Mouse (Mus musculus): Measurements from ENCODE around the gene Mpo. TPM values are rescaled to one million over a fixed set of nuclear protein-coding genes. Genes with fewer than 3 reads are reported as not detected.

The Mpo gene
- polyA plus RNA-seq, 1 experiment from 2014 or later = 274 TPM

- TF ChIP-seq EP300 (IDR thresholded peaks at IDR 0.05; ENCODE audit: low read depth) = no peak
- peak; percentile 34 for TF ChIP-seq CTCF (IDR thresholded peaks at IDR 0.05; ENCODE audit: low read depth)
- no peaks in the 10 kb centered on the region for H3K9me3 ChIP-seq (ENCODE audit: low read length)
- DNase-seq (peak; percentile 79), ATAC-seq (peak; percentile 20)
- peaks cover 13% of the 10 kb centered on the region for H3K36me3 ChIP-seq (replicated peaks; ENCODE audit: insufficient read depth, low read length)
- H3K27ac ChIP-seq (ENCODE audit: low read depth) = peak overlapping the region; percentile 99
- peaks cover 8% of the 10 kb centered on the region; the same call in 1 of the 2 replicates for H3K27me3 ChIP-seq (ENCODE audit: insufficient read depth, low read length)
- peak overlapping the region; percentile 94 for H3K9ac ChIP-seq (replicated peaks)
- H3K4me1 ChIP-seq (ENCODE audit: insufficient read depth) = peaks cover 37% of the 10 kb centered on the region
- 25% methylated on average over 15 of the region's 15 CpGs for WGBS (ENCODE audit: insufficient replicate concordance)
- peak overlapping the region; percentile 68 for H3K4me2 ChIP-seq (ENCODE audit: low read depth, low read length)
- H3K4me3 ChIP-seq (ENCODE audit: low read depth, low read length) = peak overlapping the region; percentile 92
Measured at GRCm38 (mm10) chr11:87756251-87756820, 37.0 kb upstream of the Mpo start.

- H3K27me3 ChIP-seq (ENCODE audit: insufficient read depth, low read length) = peaks cover 13% of the 10 kb centered on the region
- ATAC-seq = no peak
- H3K4me1 ChIP-seq (ENCODE audit: insufficient read depth) = peaks cover 27% of the 10 kb centered on the region
- H3K36me3 ChIP-seq (replicated peaks; ENCODE audit: insufficient read depth, low read length) = peaks cover 13% of the 10 kb centered on the region
- H3K9me3 ChIP-seq (ENCODE audit: low read length) = no peaks in the 10 kb centered on the region
- TF ChIP-seq EP300 (IDR thresholded peaks at IDR 0.05; ENCODE audit: low read depth) (0 out of 2 replicates have a peak, but pooled peaks have one; percentile 33), CTCF (IDR thresholded peaks at IDR 0.05; ENCODE audit: low read depth) (no peak)
- peak overlapping the region; percentile 92 for H3K4me3 ChIP-seq (ENCODE audit: low read depth, low read length)
- H3K9ac ChIP-seq (replicated peaks) = peak overlapping the region; percentile 94
- 37% methylated on average over 25 of the region's 25 CpGs for WGBS (ENCODE audit: insufficient replicate concordance)
- peak overlapping the region; percentile 68 for H3K4me2 ChIP-seq (ENCODE audit: low read depth, low read length)
- peak; percentile 44 for DNase-seq
- peak overlapping the region; percentile 99 for H3K27ac ChIP-seq (ENCODE audit: low read depth)
Measured at GRCm38 (mm10) chr11:87757001-87757954, 36.1 kb upstream of the Mpo start.

- Histone ChIP-seq H3K4me1 (ENCODE audit: insufficient read depth) (peaks cover 17% of the 10 kb centered on the region), H3K4me2 (ENCODE audit: low read depth, low read length) (peak overlapping the region; percentile 68), H3K36me3 (replicated peaks; ENCODE audit: insufficient read depth, low read length) (peaks cover 13% of the 10 kb centered on the region), H3K27me3 (ENCODE audit: insufficient read depth, low read length) (peaks cover 24% of the 10 kb centered on the region), H3K27ac (ENCODE audit: low read depth) (peak overlapping the region; percentile 99; the same call in 1 of the 2 replicates), H3K4me3 (ENCODE audit: low read depth, low read length) (peak overlapping the region; percentile 92), H3K9ac (replicated peaks) (peak overlapping the region; percentile 26; the same call in 1 of the 2 replicates), H3K9me3 (ENCODE audit: low read length) (no peaks in the 10 kb centered on the region)
- 45% methylated on average over 7 of the region's 7 CpGs for WGBS (ENCODE audit: insufficient replicate concordance)
- TF ChIP-seq EP300 (IDR thresholded peaks at IDR 0.05; ENCODE audit: low read depth) = no peak
- TF ChIP-seq CTCF (IDR thresholded peaks at IDR 0.05; ENCODE audit: low read depth) = no peak
- ATAC-seq = 0 out of 2 replicates have a peak, but pooled peaks have one; percentile 6
- DNase-seq = peak; percentile 37
Measured at GRCm38 (mm10) chr11:87758161-87758911, 35.0 kb upstream of the Mpo start.

GRCm38 (mm10) chr11:87758957-87759608 lies 34.3 kb upstream of the Mpo start:
- no peak for DNase-seq
- peak; percentile 22 for ATAC-seq
- Histone ChIP-seq H3K27ac (ENCODE audit: low read depth) (peak overlapping the region; percentile 99; the same call in 1 of the 2 replicates), H3K27me3 (ENCODE audit: insufficient read depth, low read length) (peaks cover 31% of the 10 kb centered on the region), H3K9ac (replicated peaks) (no peak overlapping the region), H3K9me3 (ENCODE audit: low read length) (no peaks in the 10 kb centered on the region), H3K4me1 (ENCODE audit: insufficient read depth) (peaks cover 14% of the 10 kb centered on the region), H3K36me3 (replicated peaks; ENCODE audit: insufficient read depth, low read length) (peaks cover 13% of the 10 kb centered on the region), H3K4me3 (ENCODE audit: low read depth, low read length) (no peak overlapping the region), H3K4me2 (ENCODE audit: low read depth, low read length) (no peak overlapping the region)
- 32% methylated on average over 4 of the region's 4 CpGs for WGBS (ENCODE audit: insufficient replicate concordance)
- peak; percentile 37; the same call in 1 of the 2 replicates for TF ChIP-seq EP300 (IDR thresholded peaks at IDR 0.05; ENCODE audit: low read depth)
- TF ChIP-seq CTCF (IDR thresholded peaks at IDR 0.05; ENCODE audit: low read depth) = no peak

- peak; percentile 69 for TF ChIP-seq CTCF (IDR thresholded peaks at IDR 0.05; ENCODE audit: low read depth)
- no peak for TF ChIP-seq EP300 (IDR thresholded peaks at IDR 0.05; ENCODE audit: low read depth)
- ATAC-seq (peak; percentile 16), DNase-seq (peak; percentile 75)
- 1% methylated on average over 3 of the region's 3 CpGs for WGBS (ENCODE audit: insufficient replicate concordance)
- no peak overlapping the region for H3K4me3 ChIP-seq (ENCODE audit: low read depth, low read length)
- peaks cover 36% of the 10 kb centered on the region for H3K27me3 ChIP-seq (ENCODE audit: insufficient read depth, low read length)
- H3K9ac ChIP-seq (replicated peaks) = no peak overlapping the region; the same call in 1 of the 2 replicates
- H3K4me1 ChIP-seq (ENCODE audit: insufficient read depth) = peaks cover 13% of the 10 kb centered on the region
- no peaks in the 10 kb centered on the region for H3K9me3 ChIP-seq (ENCODE audit: low read length)
- no peak overlapping the region for H3K27ac ChIP-seq (ENCODE audit: low read depth)
- peaks cover 13% of the 10 kb centered on the region for H3K36me3 ChIP-seq (replicated peaks; ENCODE audit: insufficient read depth, low read length)
- no peak overlapping the region for H3K4me2 ChIP-seq (ENCODE audit: low read depth, low read length)
Measured at GRCm38 (mm10) chr11:87759609-87760005, 33.8 kb upstream of the Mpo start.
